Mouse (Mus musculus): Measurements from ENCODE around the gene Gm28048.

GRCm38 (mm10) chr11:22791726-22792125 lies 190.2 kb downstream of the Gm28048 start:
- TF ChIP-seq EP300 (IDR thresholded peaks at IDR 0.05; ENCODE audit: low read depth) (no peak), CTCF (IDR thresholded peaks at IDR 0.05; ENCODE audit: low read depth) (no peak)

Measured in liver, embryonic 14.5 days (tissue).